Mouse (Mus musculus): Measurements from ENCODE around the gene 2700049A03Rik.

DNA sequence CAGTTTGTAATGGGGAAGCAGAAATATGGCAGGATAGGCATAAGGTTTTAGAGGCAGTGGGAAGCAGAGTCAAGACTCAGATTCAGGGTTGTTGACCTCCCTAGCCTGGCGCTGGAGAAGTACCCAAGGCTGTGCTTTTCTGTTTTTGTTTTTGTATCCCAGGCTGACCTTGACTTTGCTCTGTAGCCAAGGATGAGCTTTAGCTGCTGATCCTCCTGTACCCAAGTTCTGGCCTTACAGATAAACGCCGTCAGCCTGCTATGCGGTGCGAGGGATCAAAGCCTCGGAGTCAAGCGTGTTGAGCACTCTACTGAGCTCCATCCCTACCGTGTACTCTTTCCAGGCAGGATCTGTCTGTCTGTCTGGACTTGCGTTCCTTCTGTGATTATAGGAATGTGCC, 12.2 kb downstream of the 2700049A03Rik start:
- TF ChIP-seq CTCF (IDR thresholded peaks at IDR 0.05; ENCODE audit: extremely low read depth, insufficient read depth, insufficient read length, insufficient replicate concordance) (no peak), POLR2A (IDR thresholded peaks at IDR 0.05; ENCODE audit: low read depth, low read length) (no peak)
